In the genomic region with DNA sequence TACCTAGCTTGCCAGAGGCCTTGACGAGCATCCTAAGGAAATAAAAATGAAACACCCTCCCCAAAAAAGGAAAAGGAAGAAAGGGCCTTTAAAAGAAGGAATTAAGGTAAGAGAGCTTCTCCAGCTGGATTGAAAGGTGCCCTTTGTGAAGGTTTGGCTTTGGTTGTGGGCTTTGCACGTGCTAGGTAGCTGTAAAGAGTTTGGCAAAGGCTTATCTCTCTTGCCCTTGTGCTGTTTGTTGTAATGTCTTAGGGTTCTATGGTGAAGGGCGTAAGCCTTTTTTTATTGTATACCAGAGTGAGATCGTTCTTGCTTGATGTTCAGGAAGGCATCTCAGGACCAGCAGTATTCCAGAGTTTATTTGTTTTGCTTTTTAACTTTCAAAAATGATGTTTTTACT, we compare ENCODE assay signal across 21 mouse cellular contexts. TPM values are rescaled to one million over a fixed set of nuclear protein-coding genes. Genes with fewer than 3 reads are reported as not detected.
"Had no signal": no experiment of that assay in that cellular context is flagged by ENCODE, and none has a peak within 500 bp of the region (broad histone marks: within the 10 kb centered on the region; RNA-seq: fewer than 3 reads in every experiment).

No protein-coding gene starts in this region.

- H3K4me1 ChIP-seq: midbrain, embryonic 13.5 days; midbrain, embryonic 15.5 days; neural tube, embryonic 12.5 days had no signal

- DNase-seq: lung, adult 18-20 months; lung, embryonic 14.5 days; lung, postnatal 10 days; lung, postnatal 36 days; right cerebral cortex, postnatal 14 days; thymus, adult 18-20 months; thymus, postnatal 14 days; thymus, postnatal 36 days had no signal

- H3K27me3 ChIP-seq: midbrain, embryonic 13.5 days; midbrain, embryonic 15.5 days; neural tube, embryonic 12.5 days had no signal

- H3K9ac ChIP-seq: lung, embryonic 14.5 days; midbrain, embryonic 13.5 days; midbrain, embryonic 15.5 days; neural tube, embryonic 12.5 days had no signal

- H3K9me3 ChIP-seq: midbrain, embryonic 13.5 days; midbrain, embryonic 15.5 days; neural tube, embryonic 12.5 days had no signal

- H3K4me2 ChIP-seq: lung, embryonic 14.5 days; midbrain, embryonic 11.5 days; midbrain, embryonic 13.5 days; midbrain, embryonic 15.5 days; neural tube, embryonic 12.5 days had no signal

- ATAC-seq: midbrain, embryonic 13.5 days; midbrain, embryonic 15.5 days had no signal

- H3K27ac ChIP-seq: macrophage; midbrain, embryonic 13.5 days; midbrain, embryonic 15.5 days; neural tube, embryonic 12.5 days had no signal

- H3K36me3 ChIP-seq: midbrain, embryonic 13.5 days; midbrain, embryonic 15.5 days; neural tube, embryonic 12.5 days had no signal

- H3K4me3 ChIP-seq: midbrain, embryonic 13.5 days; midbrain, embryonic 15.5 days; neural tube, embryonic 12.5 days had no signal

RNA-seq across cellular contexts. Expression of gene Cxcl10, which starts 8.1 kb away (rescaled TPM):
- total RNA-seq: midbrain, postnatal 0 days had no signal
- polyA plus RNA-seq: lung, embryonic 14.5 days; neural tube, embryonic 14.5 days had no signal

RNA-seq across cellular contexts. Expression of gene Art3, which starts 9.0 kb away (rescaled TPM):
- total RNA-seq: megakaryocyte, adult 5-6 weeks; neutrophil, adult 5-6 weeks had no signal
- polyA plus RNA-seq: macrophage had no signal

RNA-seq across cellular contexts. Expression of gene Cxcl9, which starts 12.7 kb away (rescaled TPM):
- total RNA-seq: midbrain, postnatal 0 days; monocyte, adult 5-6 weeks had no signal
- polyA plus RNA-seq: lung, embryonic 14.5 days; lung, embryonic 16.5 days; midbrain, embryonic 11.5 days; midbrain, embryonic 13.5 days; midbrain, embryonic 15.5 days; midbrain, postnatal 0 days; neural tube, embryonic 12.5 days; neural tube, embryonic 14.5 days; stomach, embryonic 14.5 days; stomach, embryonic 16.5 days had no signal
